Mouse (Mus musculus): ENCODE results near the gene Zfyve28.

Gene Zfyve28

GRCm38 (mm10) chr5:34288154-34288716 is at the start of gene Zfyve28, which contains the start of gene Cfap99:
Gene Zfyve28, minus strand, starts transcription at chr5:34288449.
Gene Cfap99, plus strand, starts transcription at chr5:34288600.
- peak; percentile 95 to 97 for DNase-seq (ENCODE audit: low spot score in 2 of 2)

- peak; percentile 22 to 33 for DNase-seq (ENCODE audit: low spot score in 2 of 2)
Observed at GRCm38 (mm10) chr5:34336775-34337450, 48.7 kb upstream of the Zfyve28 start.

- DNase-seq (ENCODE audit: low spot score in 2 of 2): peak; percentile 96 to 97
Observed at GRCm38 (mm10) chr5:34336097-34336774, 48.0 kb upstream of the Zfyve28 start, which contains the start of gene Rnf4. Gene Rnf4, plus strand, starts transcription at chr5:34336289.

- no peak for DNase-seq (ENCODE audit: low spot score in 2 of 2)
Observed at GRCm38 (mm10) chr5:34335539-34336096, 47.4 kb upstream of the Zfyve28 start.

GRCm38 (mm10) chr5:34334081-34334480 is 45.8 kb upstream of the Zfyve28 start:
- DNase-seq (ENCODE audit: low spot score in 2 of 2): no peak

- no peak for DNase-seq (ENCODE audit: low spot score in 2 of 2)
Observed at GRCm38 (mm10) chr5:34330136-34330535, 41.9 kb upstream of the Zfyve28 start.

- DNase-seq (ENCODE audit: low spot score in 2 of 2): peak in 1 of 2 experiments; percentile 7
Observed at GRCm38 (mm10) chr5:34326875-34327576, 38.8 kb upstream of the Zfyve28 start.

- DNase-seq (ENCODE audit: low spot score in 2 of 2): no peak
Observed at GRCm38 (mm10) chr5:34326249-34326691, 38.0 kb upstream of the Zfyve28 start.

GRCm38 (mm10) chr5:34325286-34325685 is 37.0 kb upstream of the Zfyve28 start:
- DNase-seq (ENCODE audit: low spot score in 2 of 2): no peak

GRCm38 (mm10) chr5:34321236-34321635 is 33.0 kb upstream of the Zfyve28 start:
- DNase-seq (ENCODE audit: low spot score in 2 of 2): no peak

GRCm38 (mm10) chr5:34319491-34320034 is 31.3 kb upstream of the Zfyve28 start:
- no peak for DNase-seq (ENCODE audit: low spot score in 2 of 2)

GRCm38 (mm10) chr5:34309016-34309415 is 20.8 kb upstream of the Zfyve28 start:
- DNase-seq (ENCODE audit: low spot score in 2 of 2): no peak

GRCm38 (mm10) chr5:34302377-34302776 is 14.1 kb upstream of the Zfyve28 start:
- DNase-seq (ENCODE audit: low spot score in 2 of 2): no peak

- DNase-seq (ENCODE audit: low spot score in 2 of 2): no peak
Observed at GRCm38 (mm10) chr5:34298937-34299535, 10.8 kb upstream of the Zfyve28 start.

- DNase-seq (ENCODE audit: low spot score in 2 of 2): no peak
Observed at GRCm38 (mm10) chr5:34298061-34298460, 9.8 kb upstream of the Zfyve28 start.

GRCm38 (mm10) chr5:34295141-34295540 is 6.9 kb upstream of the Zfyve28 start:
- DNase-seq (ENCODE audit: low spot score in 2 of 2): no peak

- no peak for DNase-seq (ENCODE audit: low spot score in 2 of 2)
Observed at GRCm38 (mm10) chr5:34294696-34295095, 6.4 kb upstream of the Zfyve28 start.

- DNase-seq (ENCODE audit: low spot score in 2 of 2): no peak
Observed at GRCm38 (mm10) chr5:34293363-34293762, 5.1 kb upstream of the Zfyve28 start.

- no peak for DNase-seq (ENCODE audit: low spot score in 2 of 2)
Observed at GRCm38 (mm10) chr5:34289286-34289685, 1.0 kb upstream of the Zfyve28 start.

GRCm38 (mm10) chr5:34287838-34288145 is 457 bp downstream of the Zfyve28 start:
- no peak for DNase-seq (ENCODE audit: low spot score in 2 of 2)
